Mouse (Mus musculus) cerebellum, adult 18-20 months (tissue): ENCODE measurements at regions not wholly inside any gene's neighbourhood (a gene's known extent, or its start where the extent isn't known, plus 50 kb on each side); places are given as distances from the start of the nearest gene placed in this dataset.
A peak's percentile ranks its signal among the peaks of the same experiment; 100 is the strongest.

Experiments
- DNase-seq, 2 experiments: peaks; one replicate each; pipeline ENCODE4 v3.0.0; 2021

- DNase-seq: no peak
These were observed 107.7 kb upstream of the Spats2l start for GRCm38 (mm10) chr1:57666179-57666693.

- DNase-seq: no peak
These were observed 100.5 kb upstream of the Spats2l start for GRCm38 (mm10) chr1:57673415-57673814.

- DNase-seq: no peak
These were observed 99.8 kb upstream of the Spats2l start for GRCm38 (mm10) chr1:57673957-57674699.

- DNase-seq: no peak
These were observed 89.4 kb upstream of the Spats2l start for GRCm38 (mm10) chr1:57684387-57685162.

- DNase-seq: no peak
These were observed 84.7 kb upstream of the Spats2l start for GRCm38 (mm10) chr1:57689253-57689652.

- peak in 1 of 2 experiments; percentile 4 for DNase-seq
These were observed 66.1 kb upstream of the Spats2l start for GRCm38 (mm10) chr1:57707906-57708305.

- no peak for DNase-seq
These were observed 61.0 kb upstream of the Spats2l start for GRCm38 (mm10) chr1:57712916-57713503.

GRCm38 (mm10) chr1:57717139-57717800 lies 56.7 kb upstream of the Spats2l start:
- DNase-seq: no peak

GRCm38 (mm10) chr1:57718409-57718808 lies 55.6 kb upstream of the Spats2l start:
- no peak for DNase-seq
